Mouse (Mus musculus) hindbrain, embryonic 11.5 days (tissue): ENCODE measurements around the gene AI481877. TPM values are rescaled to one million over a fixed set of nuclear protein-coding genes. Genes with fewer than 3 reads are reported as not detected.
A peak's percentile ranks its signal among the peaks of the same experiment; 100 is the strongest.

Experiments
- ATAC-seq: fragments of 200-750 bp; cut with Nextera tagmentation; 2 replicates; pipeline ENCODE4 v1.8.0; 2017; ENCODE audit warnings: mild to moderate bottlenecking, moderate TSS enrichment, moderate library complexity; ENCODE audit not compliant: low FRiP score
- DNase-seq: peaks from one replicate; pipeline ENCODE4 v3.0.0-alpha.2; 2015; ENCODE audit warnings: low spot score
- H3K27ac ChIP-seq: fragments of 300-500 bp; sonication (generic); 2 replicates; pipeline ENCODE4 v1.5.1; 2014; ENCODE audit warnings: mild to moderate bottlenecking, low read depth, low read length
- H3K27me3 ChIP-seq: fragments of 300-500 bp; sonication (generic); 2 replicates; pipeline ENCODE4 v1.6.1; 2014; ENCODE audit warnings: mild to moderate bottlenecking, low read length, moderate library complexity, mixed read lengths; ENCODE audit not compliant: control insufficient read depth, insufficient read depth
- H3K36me3 ChIP-seq: fragments of 300-500 bp; sonication (generic); 2 replicates; pipeline ENCODE4 v1.6.1; 2014; ENCODE audit warnings: mild to moderate bottlenecking, low read length, moderate library complexity, mixed read lengths; ENCODE audit not compliant: control insufficient read depth, insufficient read depth
- H3K4me1 ChIP-seq: fragments of 300-500 bp; sonication (generic); replicated peaks from 2 replicates; pipeline ENCODE4 v1.6.1; 2014; ENCODE audit warnings: low read length, mixed read lengths; ENCODE audit not compliant: control insufficient read depth, insufficient read depth
- H3K4me2 ChIP-seq: fragments of 300-500 bp; sonication (generic); replicated peaks from 2 replicates; pipeline ENCODE4 v1.6.1; 2014; ENCODE audit warnings: mild to moderate bottlenecking, low read depth, low read length
- H3K4me3 ChIP-seq: fragments of 300-500 bp; sonication (generic); 2 replicates; pipeline ENCODE4 v1.5.1; 2014; ENCODE audit warnings: low read depth, low read length
- H3K9ac ChIP-seq: fragments of 300-500 bp; sonication (generic); 2 replicates; pipeline ENCODE4 v1.6.1; 2014; ENCODE audit warnings: low read depth, low read length
- H3K9me3 ChIP-seq: fragments of 300-500 bp; sonication (generic); 2 replicates; pipeline ENCODE4 v1.6.1; 2016; ENCODE audit warnings: low read length; ENCODE audit not compliant: control insufficient read depth
- WGBS: fragments of 180-500 bp; shearing (Covaris S2); extraction: QIAGEN DNeasy Blood & Tissue Kit; methylation state at CpG from one replicate; pipeline ENCODE4 v1.1.7; 2014; 5-methylcytosine and 5-hydroxymethylcytosine counted together
- polyA plus RNA-seq: library from polyadenylated mRNA; unstranded; fragments of >200 nt; fragmentation: Nextera tagmentation; extraction: Ambion mirVana; gene quantifications from 2 replicates; pipeline ENCODE4 v1.2.1, GENCODE M21; 2014

AI481877 gene
- polyA plus RNA-seq, 1 experiment from 2014 or later: not detected

GRCm38 (mm10) chr4:59007016-59007415, 131.8 kb downstream of the AI481877 start:
- DNase-seq: no peak
- Histone ChIP-seq H3K27me3 (no peaks in the 10 kb centered on the region), H3K36me3 (no peaks in the 10 kb centered on the region), H3K4me2 (no peak overlapping the region), H3K4me3 (no peak overlapping the region), H3K4me1 (no peaks in the 10 kb centered on the region; the same call in 1 of the 2 replicates), H3K9ac (no peak overlapping the region), H3K27ac (no peak overlapping the region), H3K9me3 (no peaks in the 10 kb centered on the region)
- WGBS: 81% methylated on average over 6 of the region's 6 CpGs
- ATAC-seq: no peak

- H3K9ac ChIP-seq: no peak overlapping the region
- no peak for DNase-seq
- H3K4me2 ChIP-seq: no peak overlapping the region
- H3K4me3 ChIP-seq: no peak overlapping the region
- no peaks in the 10 kb centered on the region for H3K36me3 ChIP-seq
- 58% methylated on average over 8 of the region's 8 CpGs for WGBS
- no peaks in the 10 kb centered on the region for H3K9me3 ChIP-seq
- H3K4me1 ChIP-seq: no peaks in the 10 kb centered on the region; the same call in 1 of the 2 replicates
- no peak for ATAC-seq
- no peak overlapping the region for H3K27ac ChIP-seq
- H3K27me3 ChIP-seq: no peaks in the 10 kb centered on the region
Measured at GRCm38 (mm10) chr4:59006211-59006610, 132.6 kb downstream of the AI481877 start.

GRCm38 (mm10) chr4:59003806-59004200, 135.0 kb downstream of the AI481877 start:
- no peak for ATAC-seq

GRCm38 (mm10) chr4:59002948-59003805, 135.6 kb downstream of the AI481877 start, which contains the start of gene Gm20503:
Gene Gm20503, plus strand, starts transcription at chr4:59003210.
- H3K27me3 ChIP-seq: no peaks in the 10 kb centered on the region
- H3K4me1 ChIP-seq: no peaks in the 10 kb centered on the region; the same call in 1 of the 2 replicates
- H3K9ac ChIP-seq: peak within 1 kb of the TSS; percentile 85
- WGBS: under 1% methylated on average over 67 of the region's 89 CpGs
- peak; percentile 96 for DNase-seq
- H3K9me3 ChIP-seq: no peaks in the 10 kb centered on the region
- peak within 1 kb of the TSS; percentile 68 for H3K4me2 ChIP-seq
- no peaks in the 10 kb centered on the region for H3K36me3 ChIP-seq
- peak within 1 kb of the TSS; percentile 88 for H3K27ac ChIP-seq
- H3K4me3 ChIP-seq: peak within 1 kb of the TSS; percentile 88
- peak; percentile 99 for ATAC-seq

More at GRCm38 (mm10) chr4:59003806-59004200, 135.0 kb downstream of the AI481877 start:
- DNase-seq: no peak
- Histone ChIP-seq H3K4me2 (peak overlapping the region; percentile 68), H3K9me3 (no peaks in the 10 kb centered on the region), H3K27ac (no peak overlapping the region), H3K36me3 (no peaks in the 10 kb centered on the region), H3K4me1 (no peaks in the 10 kb centered on the region; the same call in 1 of the 2 replicates), H3K27me3 (no peaks in the 10 kb centered on the region), H3K9ac (peak overlapping the region; percentile 85), H3K4me3 (peak overlapping the region; percentile 88)
- 38% methylated on average over 7 of the region's 7 CpGs for WGBS

GRCm38 (mm10) chr4:59000614-59001013, 138.2 kb downstream of the AI481877 start:
- DNase-seq: peak; percentile 36

GRCm38 (mm10) chr4:58999686-59000085, 139.1 kb downstream of the AI481877 start:
- no peak for ATAC-seq
- peak; percentile 76 for DNase-seq
- H3K4me1 ChIP-seq: no peaks in the 10 kb centered on the region; the same call in 1 of the 2 replicates
- WGBS: 22% methylated on average over 2 of the region's 2 CpGs
- H3K9ac ChIP-seq: no peak overlapping the region
- no peak overlapping the region for H3K4me3 ChIP-seq
- H3K27me3 ChIP-seq: no peaks in the 10 kb centered on the region
- no peak overlapping the region for H3K27ac ChIP-seq
- H3K9me3 ChIP-seq: no peaks in the 10 kb centered on the region
- no peak overlapping the region for H3K4me2 ChIP-seq
- no peaks in the 10 kb centered on the region for H3K36me3 ChIP-seq

More at GRCm38 (mm10) chr4:59000614-59001013, 138.2 kb downstream of the AI481877 start:
- Histone ChIP-seq H3K4me3 (no peak overlapping the region), H3K9me3 (no peaks in the 10 kb centered on the region), H3K4me2 (no peak overlapping the region), H3K27me3 (no peaks in the 10 kb centered on the region), H3K4me1 (no peaks in the 10 kb centered on the region; the same call in 1 of the 2 replicates), H3K36me3 (no peaks in the 10 kb centered on the region), H3K27ac (no peak overlapping the region), H3K9ac (no peak overlapping the region)
- no peak for ATAC-seq
- WGBS: 2% methylated on average over 2 of the region's 2 CpGs

GRCm38 (mm10) chr4:58998688-58999087, 140.1 kb downstream of the AI481877 start:
- 97% methylated on average over 1 of the region's 1 CpGs for WGBS

GRCm38 (mm10) chr4:58997081-58997480, 141.7 kb downstream of the AI481877 start:
- no peak overlapping the region for H3K9ac ChIP-seq

More at GRCm38 (mm10) chr4:58998688-58999087, 140.1 kb downstream of the AI481877 start:
- no peak overlapping the region for H3K9ac ChIP-seq
- no peaks in the 10 kb centered on the region for H3K27me3 ChIP-seq
- H3K4me1 ChIP-seq: no peaks in the 10 kb centered on the region
- H3K4me2 ChIP-seq: no peak overlapping the region
- DNase-seq: no peak
- H3K4me3 ChIP-seq: no peak overlapping the region
- no peaks in the 10 kb centered on the region for H3K36me3 ChIP-seq
- H3K27ac ChIP-seq: no peak overlapping the region
- no peak for ATAC-seq
- no peaks in the 10 kb centered on the region for H3K9me3 ChIP-seq

More at GRCm38 (mm10) chr4:58997081-58997480, 141.7 kb downstream of the AI481877 start:
- WGBS: 72% methylated on average over 5 of the region's 5 CpGs
- DNase-seq: no peak
- Histone ChIP-seq H3K4me3 (no peak overlapping the region), H3K27me3 (no peaks in the 10 kb centered on the region), H3K4me2 (no peak overlapping the region), H3K27ac (no peak overlapping the region), H3K36me3 (no peaks in the 10 kb centered on the region), H3K9me3 (no peaks in the 10 kb centered on the region), H3K4me1 (no peaks in the 10 kb centered on the region)
- ATAC-seq: no peak
